Mouse (Mus musculus) natural killer cell, adult 2 months (primary cell): Measurements from ENCODE around the gene Hesx1.
A peak's percentile ranks its signal among the peaks of the same experiment; 100 is the strongest.
"Not testable (repeated sequence)": the region's sequence is repeated elsewhere in the genome, so short reads cannot be mapped to it uniquely, and the experiment has no call there.

Experiments used
- DNase-seq, 2 experiments: peaks; one replicate each; pipeline ENCODE4 v3.0.0; 2022; ENCODE audit warnings: low spot score in 2 of 2

Hesx1 gene

DNA sequence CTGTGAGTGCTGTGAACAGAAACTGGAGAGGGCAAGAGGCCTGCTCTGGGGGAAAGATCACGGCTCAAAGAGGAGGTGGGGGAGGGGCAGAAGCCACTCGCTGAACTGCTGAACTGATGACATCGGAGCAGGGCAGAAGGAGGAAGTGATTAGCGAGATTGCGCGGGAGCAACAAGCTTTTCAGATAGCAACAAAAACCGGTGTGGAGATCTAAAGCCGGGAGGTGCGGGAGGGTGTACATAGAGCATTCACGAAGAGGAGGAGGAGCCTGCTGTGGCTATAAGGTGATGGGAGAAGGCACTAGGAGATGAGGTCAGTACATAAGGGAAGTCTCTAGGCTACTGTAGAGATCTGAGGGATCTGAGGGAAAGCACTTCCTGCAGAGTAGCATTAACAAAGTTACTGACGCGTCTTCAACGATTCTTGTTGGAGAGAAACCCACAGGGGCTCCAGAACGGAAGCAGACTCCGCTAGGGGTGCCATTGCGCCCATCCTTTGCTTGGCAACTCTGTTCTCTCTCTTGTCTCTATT, at the start of gene Hesx1:
Gene Hesx1 (plus strand): TSS at position 206 of the 531 bp plus-strand sequence.
- DNase-seq = peak; percentile 31 to 68

DNA sequence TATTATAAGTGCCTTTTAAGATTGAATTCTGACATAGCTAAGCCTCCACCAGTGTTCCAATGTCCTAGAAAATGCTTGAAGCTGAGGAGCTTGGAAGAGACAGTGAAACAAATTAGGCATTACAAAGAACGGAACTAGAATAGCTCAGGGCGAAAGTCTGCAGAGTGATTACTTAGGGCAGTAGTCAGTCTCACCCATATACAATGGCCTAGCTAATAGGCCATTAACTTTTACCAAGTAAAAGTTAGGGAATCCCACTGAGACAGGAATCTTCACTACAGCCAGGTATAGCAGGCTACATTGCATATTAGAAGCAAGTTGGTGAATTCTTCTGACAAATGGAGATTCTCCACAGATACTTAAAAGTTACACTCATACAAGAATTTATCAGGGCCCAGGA, 38.1 kb upstream of the Hesx1 start:
- not testable (repeated sequence) for DNase-seq

DNA sequence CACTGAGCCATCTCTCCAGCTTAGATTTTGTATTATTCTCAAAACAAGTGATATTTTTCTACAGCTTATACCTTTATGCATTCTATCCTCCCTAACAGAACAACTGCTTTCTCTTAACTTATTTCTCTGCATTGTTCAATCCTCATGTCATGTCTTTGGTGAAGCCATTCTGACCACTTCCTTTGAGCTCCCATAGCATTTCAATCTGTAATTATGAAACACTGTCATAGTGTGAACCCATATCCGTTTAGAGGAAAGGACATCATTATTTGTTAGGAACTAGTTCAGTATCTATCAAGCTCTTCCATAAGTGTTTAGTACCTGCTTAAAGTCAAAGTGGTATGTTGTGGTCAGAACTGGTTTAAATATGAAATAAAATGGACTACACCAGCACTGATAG, 33.7 kb upstream of the Hesx1 start:
- no peak for DNase-seq

DNA sequence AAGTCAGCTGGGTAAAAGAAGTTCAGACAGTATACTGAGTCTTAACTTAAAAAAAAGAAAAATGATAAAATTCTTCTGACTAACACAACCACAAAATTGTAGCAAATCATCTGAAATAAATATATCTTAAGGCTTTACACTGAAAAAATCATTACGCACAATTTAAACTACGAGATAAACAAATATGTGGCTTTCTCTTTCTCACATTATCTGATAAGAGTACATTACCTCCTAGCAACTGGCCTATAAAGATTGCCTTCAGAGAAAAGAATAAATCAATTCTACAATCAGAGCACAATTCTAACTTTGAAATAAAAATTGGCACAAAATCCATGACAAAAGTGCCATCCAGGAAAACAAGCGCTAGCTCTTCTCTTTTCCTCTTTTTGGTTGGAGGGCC, 25.1 kb upstream of the Hesx1 start:
- no peak for DNase-seq

DNA sequence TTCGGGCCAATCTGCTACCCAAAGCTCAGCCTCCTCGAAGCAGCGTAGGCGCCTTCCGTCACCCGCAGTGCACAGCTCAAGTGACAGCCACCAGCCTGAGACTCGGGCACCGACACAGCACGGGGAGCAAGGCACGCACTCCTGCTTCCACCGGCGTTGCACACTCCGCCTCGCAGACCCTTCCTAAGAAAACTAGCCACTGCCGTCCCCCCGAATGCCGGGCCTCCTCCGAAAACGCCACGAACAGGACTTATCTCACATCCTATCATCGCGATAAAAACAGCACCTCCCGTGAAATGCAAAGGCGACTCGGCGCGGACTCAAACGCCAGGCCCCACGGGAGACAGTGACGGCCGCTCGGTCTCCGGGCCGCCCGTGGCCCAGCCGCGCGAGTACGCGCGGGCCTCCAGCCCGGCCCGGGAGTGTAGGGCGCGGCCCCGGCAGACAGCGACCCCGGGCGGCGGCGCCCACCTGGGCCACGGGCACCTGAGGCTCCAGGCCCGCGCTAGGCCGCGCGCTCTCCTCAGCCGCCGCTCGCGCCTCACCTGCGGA, 24.3 kb upstream of the Hesx1 start:
- DNase-seq = peak in 1 of 2 experiments; percentile 56

DNA sequence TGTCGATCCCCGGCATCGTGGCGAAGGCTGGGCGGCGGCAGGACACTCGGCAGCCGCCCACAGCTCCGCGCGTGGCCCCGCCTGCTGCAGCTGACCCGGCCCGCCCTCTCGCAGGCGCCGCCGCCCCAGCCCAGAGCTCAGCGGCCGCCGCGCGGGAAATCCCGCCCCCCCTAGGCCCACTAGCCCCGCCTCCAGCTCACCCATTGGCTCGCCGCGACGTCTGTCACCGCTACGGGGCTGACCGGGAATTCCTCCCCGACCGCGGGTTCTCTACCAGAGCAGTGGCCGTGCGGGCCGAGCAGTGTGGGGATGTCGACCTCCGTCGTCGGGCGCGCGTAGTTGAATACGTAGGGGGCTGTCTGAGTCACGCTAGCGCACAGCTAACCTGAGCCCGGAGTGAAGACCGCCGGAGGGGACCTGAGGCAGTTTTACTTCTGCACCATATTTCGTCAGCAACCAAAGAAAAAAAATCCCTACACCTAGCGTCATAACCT, 23.7 kb upstream of the Hesx1 start:
- DNase-seq = peak; percentile 92

DNA sequence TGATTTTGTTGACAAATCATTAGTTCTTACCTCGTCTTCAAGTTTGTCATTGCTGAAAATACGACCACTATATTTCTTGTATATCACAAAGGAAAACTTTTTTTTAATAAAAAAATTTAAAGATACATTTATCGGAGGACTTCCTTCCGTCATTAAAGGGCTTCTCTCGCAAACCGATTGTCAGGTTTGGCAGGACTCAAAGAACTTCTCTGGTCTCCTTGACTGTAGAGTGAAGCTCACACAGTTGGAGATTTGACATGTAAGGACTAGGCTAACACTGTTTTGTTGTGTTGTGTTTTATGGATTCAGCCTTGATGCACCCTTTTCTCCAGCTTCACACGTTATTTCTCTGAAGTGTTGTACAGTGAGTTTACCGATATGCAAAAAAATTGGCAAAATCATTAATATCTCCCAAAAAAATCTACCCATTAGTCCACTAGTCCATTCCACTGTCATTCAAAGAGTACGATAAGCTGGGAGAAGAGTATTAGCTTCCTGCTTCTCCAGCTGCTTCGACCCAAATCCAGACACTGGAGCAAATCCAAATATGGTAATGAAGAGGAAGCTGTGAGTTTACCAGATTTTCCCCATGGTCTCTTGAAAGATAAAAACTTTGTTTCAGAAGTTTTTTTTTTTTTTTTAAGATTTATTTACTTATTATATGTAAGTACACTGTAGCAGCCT, 23.0 kb upstream of the Hesx1 start, which contains the start of gene Appl1:
Gene Appl1 (minus strand): TSS at position 127 of the 684 bp plus-strand sequence.
- DNase-seq = no peak

DNA sequence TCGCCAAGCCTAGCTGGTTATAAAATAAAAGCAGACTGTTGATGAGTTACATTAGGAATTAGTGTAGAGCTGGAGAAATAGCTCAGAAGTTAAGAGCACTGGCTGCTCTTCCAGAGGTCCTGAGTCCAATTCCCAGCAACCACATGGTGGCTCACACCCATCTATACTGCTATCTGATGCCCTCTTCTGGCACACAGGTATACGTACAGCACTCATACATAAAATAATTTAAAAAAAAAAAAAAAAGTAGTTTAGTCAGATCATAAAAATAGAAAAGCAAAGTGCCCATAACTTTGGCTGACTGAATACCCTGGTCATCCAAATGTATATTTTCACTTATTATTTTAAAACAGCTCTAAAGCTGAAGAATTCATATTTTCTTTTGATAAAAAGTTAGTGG, 21.1 kb upstream of the Hesx1 start:
- no peak for DNase-seq

DNA sequence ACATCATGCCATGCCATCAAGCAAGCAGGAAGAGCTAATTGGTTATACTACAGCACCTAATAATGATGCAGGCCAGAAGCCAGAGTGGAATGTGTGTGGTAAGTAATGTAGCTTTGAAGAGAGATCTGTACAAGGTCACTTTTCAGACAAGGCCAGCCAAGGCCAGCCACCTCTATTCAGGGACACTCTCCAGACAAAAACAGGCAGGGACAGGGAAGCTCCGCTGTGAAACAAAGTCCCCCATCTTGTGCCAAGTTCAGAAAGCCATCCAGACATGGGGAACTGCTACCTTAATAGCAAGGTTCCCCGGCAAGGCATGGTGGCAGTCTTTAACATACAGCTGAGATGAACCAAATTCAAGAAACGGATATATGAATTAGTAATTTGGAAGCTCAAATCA, 18.7 kb upstream of the Hesx1 start:
- no peak for DNase-seq

DNA sequence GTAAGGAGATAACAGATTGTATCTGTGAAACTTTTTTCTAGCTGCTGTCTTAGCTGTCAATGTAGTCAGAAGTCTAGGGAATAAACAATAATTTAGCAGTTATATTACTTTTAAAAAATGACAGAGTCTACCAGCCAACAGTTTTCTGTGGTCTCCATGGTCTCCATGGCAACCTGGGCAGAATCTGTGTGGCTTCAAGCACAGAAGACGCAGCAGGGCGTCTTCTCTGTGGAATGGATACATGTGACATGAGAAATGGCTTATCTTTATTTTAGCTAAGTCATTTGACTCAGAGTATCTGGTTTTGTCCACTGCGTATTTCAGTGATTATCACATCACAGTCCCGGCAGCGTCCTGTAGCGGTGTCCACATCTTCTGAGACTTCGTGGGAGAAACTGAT, 18.0 kb upstream of the Hesx1 start:
- DNase-seq = no peak

DNA sequence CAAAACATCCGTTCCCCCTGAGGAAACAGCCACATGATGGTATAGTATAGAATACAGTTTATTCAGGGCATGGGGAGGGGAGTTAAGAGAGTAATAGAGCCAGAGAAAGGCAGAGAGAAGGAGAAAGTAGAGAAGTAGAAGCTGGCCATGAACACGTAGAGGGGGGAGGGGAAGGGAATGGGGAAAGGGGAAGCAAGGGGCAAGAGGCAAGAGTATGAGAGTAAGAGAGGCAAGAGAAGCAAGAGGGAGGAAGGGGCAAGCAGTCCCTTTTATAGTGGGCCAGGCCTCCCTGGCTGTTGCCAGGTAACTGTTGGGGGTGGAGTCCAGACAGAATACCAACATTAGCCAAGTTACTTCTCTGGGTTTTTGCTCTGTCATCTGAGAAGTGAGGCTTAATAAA, 16.7 kb upstream of the Hesx1 start:
- no peak for DNase-seq

DNA sequence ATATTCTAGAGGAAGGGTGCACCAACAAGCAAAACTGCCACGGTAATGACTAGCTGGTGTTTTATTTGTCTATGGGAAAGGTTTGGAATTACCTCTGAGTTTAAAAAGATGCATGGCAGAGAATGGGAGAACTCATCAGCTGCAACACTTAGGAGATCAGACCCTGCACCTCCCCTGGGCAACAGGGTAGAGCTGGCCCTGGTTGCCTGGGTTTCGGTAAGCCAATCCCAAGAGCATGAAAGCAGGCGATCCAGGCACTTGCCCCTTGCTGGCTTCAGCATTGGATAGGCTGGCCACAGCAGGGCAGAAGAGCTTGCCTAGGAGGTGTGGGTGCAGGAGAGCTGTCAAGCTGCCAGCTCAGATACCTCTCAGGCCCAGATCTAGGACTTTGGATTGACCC, 14.4 kb upstream of the Hesx1 start:
- no peak for DNase-seq

DNA sequence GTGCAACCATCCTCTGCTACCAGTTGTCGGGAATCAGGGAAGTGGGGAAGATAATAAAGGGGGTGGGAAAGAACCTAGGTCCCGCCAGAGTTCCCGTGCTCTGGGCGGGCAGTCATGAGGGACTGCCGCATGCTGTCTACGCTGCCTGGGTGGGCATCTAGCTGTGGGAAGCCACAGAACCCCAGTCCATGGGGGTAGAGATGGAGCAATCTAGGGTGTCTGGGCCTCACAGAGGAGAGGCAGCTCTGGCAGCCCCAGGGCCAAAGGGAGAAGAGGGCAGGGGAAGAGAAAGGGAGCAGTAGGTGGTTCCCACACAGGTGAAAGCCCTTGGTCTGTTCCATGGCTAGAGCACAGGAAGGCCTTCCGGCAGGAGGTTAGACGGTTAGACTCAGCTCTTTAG, 13.2 kb upstream of the Hesx1 start:
- no peak for DNase-seq

DNA sequence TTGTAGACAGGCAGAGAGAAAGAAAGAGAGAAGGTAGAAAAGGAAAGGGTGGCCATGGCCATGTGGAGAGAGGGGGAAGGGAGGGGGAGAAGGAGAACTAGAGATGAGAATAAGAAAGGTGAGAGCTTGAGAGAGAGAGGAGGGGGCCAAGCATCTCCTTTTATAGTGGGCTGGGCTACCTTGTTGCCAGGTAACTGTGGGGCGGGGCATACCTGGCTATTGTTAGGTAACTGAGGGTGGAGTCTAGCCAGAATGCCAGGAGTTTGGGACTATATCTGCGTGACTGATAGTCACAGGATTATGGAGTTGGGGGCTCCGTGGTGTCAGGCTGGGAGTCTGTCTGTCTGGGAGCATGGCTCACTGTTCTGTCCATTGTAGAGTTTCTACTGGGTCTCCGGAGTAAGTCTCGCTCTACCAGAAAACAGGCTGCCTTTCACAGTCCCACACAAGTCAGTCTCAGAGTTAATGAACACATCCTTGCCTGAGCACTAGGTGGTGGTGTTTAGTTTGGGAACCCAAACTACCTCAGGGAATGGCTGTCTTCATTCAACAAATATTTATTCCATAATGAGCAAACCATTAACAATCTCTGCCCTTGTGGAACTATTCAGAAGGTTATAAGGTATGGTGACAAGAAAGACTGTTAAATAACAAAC, 12.6 kb upstream of the Hesx1 start:
- DNase-seq = no peak

DNA sequence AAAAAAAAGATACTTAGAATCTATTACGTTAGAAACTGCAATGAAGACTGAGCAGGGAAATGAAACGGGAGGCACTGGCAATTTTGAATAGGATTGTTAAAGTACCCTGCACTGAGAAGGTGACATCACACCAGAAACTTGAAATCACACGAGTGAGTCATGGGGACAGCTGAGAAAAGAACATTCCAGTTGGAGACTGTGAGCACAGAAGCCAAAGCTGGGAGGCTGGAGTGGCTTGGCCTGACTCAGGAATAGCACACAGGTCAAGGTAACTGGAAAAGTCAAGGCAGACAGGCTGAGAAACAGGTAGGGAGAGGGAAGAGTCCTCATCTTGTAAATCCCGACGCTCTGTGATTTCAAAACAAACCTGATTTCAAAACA, 12.1 kb upstream of the Hesx1 start:
- DNase-seq = no peak

DNA sequence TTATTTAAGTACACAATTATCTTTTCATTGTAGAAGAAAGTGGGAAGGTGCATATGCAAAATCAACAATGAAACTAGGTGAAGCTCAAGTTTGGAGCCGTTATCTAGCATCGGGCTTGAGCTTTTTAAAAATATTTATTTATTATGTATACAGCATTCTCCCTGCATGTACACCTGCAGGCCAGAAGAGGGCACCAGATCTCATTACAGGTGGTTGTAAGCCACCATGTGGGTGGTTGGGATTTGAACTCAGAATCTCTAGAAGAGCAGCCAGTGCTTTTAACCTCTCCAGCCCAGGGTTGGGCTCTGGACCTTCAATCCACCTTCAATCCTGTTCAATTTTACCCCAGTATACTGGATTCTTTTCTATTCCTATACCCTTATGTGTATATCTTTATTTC, 5.5 kb upstream of the Hesx1 start:
- peak in 1 of 2 experiments; percentile 16 for DNase-seq

DNA sequence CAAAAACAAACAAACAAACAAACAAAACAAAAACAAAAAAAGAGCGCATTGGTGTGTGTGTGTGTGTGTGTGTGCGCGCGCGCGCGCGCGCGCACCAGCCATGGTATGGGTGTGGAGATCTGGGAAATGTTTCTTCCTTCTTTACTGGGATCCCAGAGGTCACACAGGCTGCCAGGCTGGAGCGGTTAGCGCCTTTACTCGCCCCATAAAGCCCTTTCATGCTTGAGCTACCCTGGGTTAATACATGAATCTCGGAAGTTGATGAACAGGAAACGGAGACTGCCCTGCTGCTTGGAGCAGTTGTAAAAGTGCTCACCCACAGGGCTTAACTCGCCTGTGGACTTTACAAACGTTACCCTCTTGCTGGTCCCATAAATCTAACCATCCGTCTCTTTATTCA, 2.6 kb upstream of the Hesx1 start:
- DNase-seq = no peak

DNA sequence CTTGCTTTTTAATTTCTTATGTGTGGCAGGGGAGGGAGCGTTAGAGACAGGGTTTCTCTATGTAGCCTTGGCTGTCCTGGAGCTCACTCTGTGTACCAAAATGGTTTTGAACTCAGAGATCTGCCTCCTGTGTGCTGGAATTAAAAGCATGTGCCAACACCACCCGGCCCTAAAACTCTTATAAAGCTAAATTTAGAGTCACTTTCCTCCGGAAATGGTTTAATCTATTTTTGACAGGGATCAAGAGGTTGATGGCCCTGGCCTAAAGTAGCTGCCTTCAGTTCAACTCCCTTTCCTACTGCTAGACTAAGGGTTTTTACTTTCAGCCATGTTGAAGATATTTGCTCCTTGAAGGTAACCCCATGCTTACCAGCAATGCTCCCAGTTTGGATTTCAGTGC, 789 bp upstream of the Hesx1 start:
- no peak for DNase-seq

DNA sequence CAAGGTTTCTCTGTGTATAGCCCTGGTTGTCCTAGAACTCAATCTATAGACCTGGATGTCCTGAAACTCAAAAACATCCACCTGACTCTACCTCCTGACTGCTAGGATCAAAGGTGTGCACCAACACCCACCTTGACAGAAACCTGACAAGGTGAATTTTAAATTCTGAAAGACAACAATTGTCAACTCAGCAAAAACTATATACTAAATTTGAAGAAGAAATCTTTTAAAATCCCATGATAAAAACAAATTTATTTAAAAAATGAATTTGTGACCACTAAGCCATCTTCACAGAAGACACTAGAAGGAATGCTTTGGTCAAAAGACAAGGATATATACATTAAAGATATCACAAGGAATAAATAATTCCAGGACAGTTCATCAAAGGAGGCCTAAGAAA, 2.0 kb downstream of the Hesx1 start:
- DNase-seq = no peak

DNA sequence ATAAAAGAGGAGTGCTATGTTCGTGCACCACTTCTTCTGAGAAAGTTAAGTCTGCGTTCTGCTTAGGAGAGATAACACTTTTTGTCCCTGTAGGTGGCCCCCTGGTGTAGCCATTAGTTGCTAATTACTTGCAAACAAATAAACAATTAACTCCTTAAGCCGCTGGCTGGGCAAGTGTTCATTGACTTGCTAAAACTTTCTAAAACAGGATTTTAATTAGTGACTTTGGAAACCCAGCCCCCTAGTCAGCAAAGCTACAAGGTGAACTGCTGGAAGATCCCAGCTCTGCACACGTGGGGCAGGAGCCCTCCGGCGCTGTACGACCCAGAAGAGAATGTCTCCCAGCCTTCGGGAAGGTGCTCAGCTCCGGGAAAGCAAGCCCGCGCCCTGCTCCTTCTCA, 6.2 kb downstream of the Hesx1 start:
- DNase-seq = no peak

DNA sequence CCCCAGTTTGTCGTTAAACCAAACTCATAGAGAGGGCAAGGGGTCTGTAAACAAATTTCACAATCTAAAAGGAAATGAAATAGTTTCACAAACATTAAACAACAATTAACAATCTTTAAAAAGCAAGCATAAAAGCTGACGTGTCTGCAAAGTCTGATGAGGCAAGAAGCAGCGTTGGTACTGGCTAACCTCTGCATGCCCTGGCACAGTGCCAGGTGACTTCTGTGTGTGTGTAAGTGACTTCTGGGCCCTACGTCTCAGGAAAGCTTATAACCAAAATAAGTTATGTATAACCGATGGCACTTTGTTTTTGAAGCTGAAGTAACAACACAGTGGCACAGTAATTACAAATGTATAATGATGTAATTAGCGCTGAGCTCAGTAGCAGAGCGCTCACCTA, 10.7 kb downstream of the Hesx1 start:
- DNase-seq = no peak

DNA sequence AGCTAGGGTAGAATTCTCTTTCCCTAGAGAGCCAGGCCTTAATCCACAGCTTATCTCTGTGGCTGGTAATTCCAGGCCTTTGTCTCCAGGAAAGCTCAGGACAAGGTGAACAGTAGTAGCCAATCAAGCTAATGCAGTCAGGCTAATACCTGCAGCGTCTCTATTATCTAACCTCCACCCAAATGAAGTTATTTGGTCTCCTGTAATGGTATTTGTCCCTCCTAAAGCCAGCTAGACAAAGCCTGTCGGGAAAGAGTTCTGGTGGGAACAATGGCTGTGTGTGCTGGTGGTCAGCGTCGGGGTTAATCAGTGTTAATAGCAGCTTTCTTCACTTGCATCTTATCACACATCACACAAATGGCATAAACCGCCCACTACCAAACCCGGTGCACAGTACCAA, 11.7 kb downstream of the Hesx1 start:
- DNase-seq = no peak

DNA sequence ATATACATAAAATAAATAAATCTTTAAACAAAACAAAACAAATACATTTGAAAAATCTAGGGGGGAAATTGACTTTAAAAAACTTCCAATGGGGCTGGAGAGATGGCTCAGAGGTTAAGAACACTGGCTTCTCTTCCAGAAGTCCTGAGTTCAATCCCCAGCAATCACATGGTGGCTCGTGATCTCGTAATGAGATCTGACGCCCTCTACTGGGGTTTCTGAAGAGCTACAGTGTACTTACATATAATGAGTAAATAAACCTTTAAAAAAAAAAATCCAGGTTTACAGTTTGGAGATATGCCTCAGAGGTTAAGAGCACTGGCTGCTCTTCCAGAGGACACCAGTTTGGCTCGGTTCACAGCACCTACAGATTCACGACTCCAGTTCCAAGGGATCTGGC, 17.3 kb downstream of the Hesx1 start:
- no peak for DNase-seq
